Mouse (Mus musculus): Measurements from ENCODE around the gene Baz1b. TPM values are rescaled to one million over a fixed set of nuclear protein-coding genes. Genes with fewer than 3 reads are reported as not detected.

The Baz1b gene
- polyA plus RNA-seq (2015; fragmentation: Nextera tagmentation; extraction: Ambion mirVana), result 19.0 and 20.9 TPM in 2 replicates

DNA sequence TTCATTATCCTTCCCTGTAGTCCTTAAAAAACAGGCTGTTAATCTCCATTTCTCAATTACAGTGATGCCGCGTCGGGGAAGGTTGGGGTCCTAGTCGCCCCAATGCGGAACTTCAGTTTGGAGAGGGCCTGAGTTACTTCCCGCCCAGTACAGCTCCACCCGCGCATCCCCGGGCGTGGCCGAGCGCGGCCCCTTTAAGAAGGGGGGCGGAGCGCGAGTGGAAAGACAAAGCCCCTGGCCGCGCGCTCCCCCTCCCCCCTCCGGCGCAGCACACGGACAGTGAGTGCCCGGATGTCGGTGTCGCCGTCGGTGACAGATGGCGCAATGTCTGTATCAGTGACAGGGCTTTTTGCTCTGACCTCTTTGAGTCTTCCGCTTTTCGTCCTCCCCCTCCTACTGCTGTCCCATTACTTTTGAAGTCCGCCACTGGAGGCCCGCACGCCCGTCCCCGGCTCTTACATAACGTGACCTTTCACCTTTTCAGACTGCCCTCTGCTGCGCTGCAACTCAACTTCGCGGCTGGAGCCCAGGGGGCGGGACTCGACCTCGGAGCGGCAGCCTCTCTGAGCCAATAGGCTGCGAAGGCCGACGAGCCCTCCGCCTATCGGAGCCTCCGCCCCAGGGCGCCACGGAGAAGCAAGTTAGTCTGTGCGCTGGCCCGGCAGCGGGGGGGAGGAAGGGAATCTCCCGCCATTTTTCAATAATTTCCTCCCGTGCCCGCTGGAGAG lies at the start of gene Baz1b:
Baz1b (plus strand) TSS at position 644 of the 728 bp plus-strand sequence.
- peak within 1 kb of the TSS; percentile 97 for H3K4me3 ChIP-seq (ENCODE audit: low read length)
- H3K9me3 ChIP-seq (ENCODE audit: control insufficient read depth, low read length), result no peaks in the 10 kb centered on the region
- H3K27me3 ChIP-seq (replicated peaks; ENCODE audit: control insufficient read depth, insufficient read depth, low read length), result no peaks in the 10 kb centered on the region
- H3K36me3 ChIP-seq (ENCODE audit: control insufficient read depth, insufficient read depth, low read length), result 0 out of 2 replicates have a peak, but pooled peaks cover 2% of the 10 kb centered on the region
- H3K9ac ChIP-seq (ENCODE audit: low read depth, low read length), result peak within 1 kb of the TSS; percentile 98
- H3K4me1 ChIP-seq (ENCODE audit: control insufficient read depth, insufficient read depth, low read length), result peaks cover 25% of the 10 kb centered on the region
- peak; percentile 98 for ATAC-seq
- H3K27ac ChIP-seq (ENCODE audit: low read length), result peak within 1 kb of the TSS; percentile 98
- H3K4me2 ChIP-seq (ENCODE audit: low read depth, low read length), result peak within 1 kb of the TSS; percentile 70
- WGBS, result under 1% methylated on average over 55 of the region's 57 CpGs

DNA sequence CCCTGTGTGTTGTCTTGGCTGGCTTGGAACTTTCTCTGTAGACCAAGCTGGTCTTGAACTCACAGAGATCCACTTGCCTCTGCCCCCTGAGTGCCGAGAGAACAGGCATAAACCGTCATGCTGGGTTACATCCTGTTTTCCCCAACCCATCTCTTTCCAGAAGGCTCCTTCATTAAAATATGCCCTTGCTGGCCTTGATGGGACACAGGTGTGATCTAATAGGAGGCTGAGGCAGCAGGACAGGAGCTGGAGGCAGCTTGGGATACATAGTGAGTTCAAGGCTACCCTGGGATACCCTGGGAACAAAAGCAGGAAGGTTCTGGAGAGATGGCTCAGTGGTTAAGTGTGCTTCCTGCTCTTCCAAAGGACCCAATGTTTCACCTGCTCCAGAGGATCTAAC lies 47.2 kb upstream of the Baz1b start:
- Histone ChIP-seq H3K27me3 (replicated peaks; ENCODE audit: control insufficient read depth, insufficient read depth, low read length) (0 out of 2 replicates have a peak, but pooled peaks cover 2% of the 10 kb centered on the region), H3K4me3 (ENCODE audit: low read length) (no peak overlapping the region), H3K9ac (ENCODE audit: low read depth, low read length) (no peak overlapping the region), H3K27ac (ENCODE audit: low read length) (no peak overlapping the region), H3K36me3 (ENCODE audit: control insufficient read depth, insufficient read depth, low read length) (no peaks in the 10 kb centered on the region), H3K9me3 (ENCODE audit: control insufficient read depth, low read length) (no peaks in the 10 kb centered on the region), H3K4me1 (ENCODE audit: control insufficient read depth, insufficient read depth, low read length) (no peaks in the 10 kb centered on the region), H3K4me2 (ENCODE audit: low read depth, low read length) (no peak overlapping the region)
- no peak for ATAC-seq
- WGBS, result 67% methylated on average over 2 of the region's 2 CpGs

DNA sequence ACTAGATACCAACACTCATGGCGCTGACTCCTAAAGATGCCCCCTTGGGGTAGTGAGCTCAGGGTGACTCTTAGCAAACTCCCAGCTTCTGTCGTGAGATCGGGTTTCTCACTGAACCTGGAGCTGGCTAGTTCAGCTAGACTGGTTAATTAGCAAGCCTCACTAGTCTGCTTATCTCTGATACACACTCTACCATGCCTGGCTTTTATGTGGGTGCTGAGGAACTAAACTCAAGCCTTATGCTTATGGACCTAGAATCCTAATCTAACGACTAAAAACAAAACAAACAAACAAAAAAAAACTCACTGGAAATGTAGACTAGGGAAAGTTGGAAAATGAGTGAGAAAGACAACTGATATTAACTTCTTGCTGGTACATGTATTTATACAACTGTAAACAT lies 42.6 kb upstream of the Baz1b start:
- no peak overlapping the region for H3K4me2 ChIP-seq (ENCODE audit: low read depth, low read length)
- H3K36me3 ChIP-seq (ENCODE audit: control insufficient read depth, insufficient read depth, low read length), result no peaks in the 10 kb centered on the region
- no peak overlapping the region for H3K4me3 ChIP-seq (ENCODE audit: low read length)
- no peaks in the 10 kb centered on the region for H3K9me3 ChIP-seq (ENCODE audit: control insufficient read depth, low read length)
- no peak overlapping the region for H3K9ac ChIP-seq (ENCODE audit: low read depth, low read length)
- no peak overlapping the region for H3K27ac ChIP-seq (ENCODE audit: low read length)
- no peak for ATAC-seq
- no peaks in the 10 kb centered on the region for H3K27me3 ChIP-seq (replicated peaks; ENCODE audit: control insufficient read depth, insufficient read depth, low read length)
- no peaks in the 10 kb centered on the region for H3K4me1 ChIP-seq (ENCODE audit: control insufficient read depth, insufficient read depth, low read length)
- 53% methylated on average over 4 of the region's 4 CpGs for WGBS

DNA sequence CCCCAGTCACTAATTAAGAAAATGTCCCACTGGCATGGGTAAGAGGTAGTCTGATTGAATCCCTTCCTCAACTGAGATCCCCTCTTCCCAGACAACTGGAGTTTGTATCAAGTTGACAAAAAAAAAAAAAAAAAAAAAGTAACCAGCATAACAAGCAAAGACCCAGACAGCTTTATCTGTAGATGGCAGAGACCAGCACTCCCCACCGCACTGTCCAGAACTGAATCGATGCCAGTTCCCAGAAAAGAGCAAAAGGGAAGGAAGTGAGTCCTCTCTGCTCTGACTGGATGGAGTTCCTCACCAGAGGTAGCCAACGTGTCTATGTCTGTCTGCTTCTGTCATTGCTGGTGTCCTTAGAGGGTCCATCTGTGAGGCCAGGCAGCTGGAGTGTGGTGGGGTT lies 41.5 kb upstream of the Baz1b start:
- WGBS, result 74% methylated on average over 3 of the region's 3 CpGs
- no peak overlapping the region for H3K4me2 ChIP-seq (ENCODE audit: low read depth, low read length)
- H3K9ac ChIP-seq (ENCODE audit: low read depth, low read length), result no peak overlapping the region
- no peaks in the 10 kb centered on the region for H3K27me3 ChIP-seq (replicated peaks; ENCODE audit: control insufficient read depth, insufficient read depth, low read length)
- H3K27ac ChIP-seq (ENCODE audit: low read length), result no peak overlapping the region
- ATAC-seq, result no peak
- no peak overlapping the region for H3K4me3 ChIP-seq (ENCODE audit: low read length)
- no peaks in the 10 kb centered on the region; the same call in 1 of the 2 replicates for H3K4me1 ChIP-seq (ENCODE audit: control insufficient read depth, insufficient read depth, low read length)
- no peaks in the 10 kb centered on the region for H3K9me3 ChIP-seq (ENCODE audit: control insufficient read depth, low read length)
- H3K36me3 ChIP-seq (ENCODE audit: control insufficient read depth, insufficient read depth, low read length), result no peaks in the 10 kb centered on the region

DNA sequence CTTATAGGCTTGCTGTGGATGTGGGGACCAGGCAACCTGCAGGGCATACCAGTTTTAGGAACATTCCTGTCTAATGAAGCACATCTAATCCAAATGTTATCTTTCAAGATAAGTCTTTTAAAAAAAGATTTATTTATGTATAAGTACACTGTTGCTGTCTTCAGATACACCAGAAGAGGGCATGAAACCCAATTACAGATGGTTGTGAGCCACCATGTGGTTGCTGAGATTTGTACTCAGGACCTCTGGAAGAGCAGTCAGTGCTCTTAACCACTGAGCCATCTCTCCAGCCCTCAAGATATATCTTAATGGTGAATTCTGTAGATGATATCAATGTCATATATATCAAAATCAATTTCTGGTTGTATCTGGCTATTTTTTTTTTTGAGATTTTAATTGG lies 41.1 kb upstream of the Baz1b start:
- Histone ChIP-seq H3K9ac (ENCODE audit: low read depth, low read length) (no peak overlapping the region), H3K4me3 (ENCODE audit: low read length) (no peak overlapping the region), H3K36me3 (ENCODE audit: control insufficient read depth, insufficient read depth, low read length) (no peaks in the 10 kb centered on the region), H3K4me1 (ENCODE audit: control insufficient read depth, insufficient read depth, low read length) (peaks cover 2% of the 10 kb centered on the region), H3K4me2 (ENCODE audit: low read depth, low read length) (no peak overlapping the region), H3K9me3 (ENCODE audit: control insufficient read depth, low read length) (no peaks in the 10 kb centered on the region), H3K27ac (ENCODE audit: low read length) (no peak overlapping the region), H3K27me3 (replicated peaks; ENCODE audit: control insufficient read depth, insufficient read depth, low read length) (no peaks in the 10 kb centered on the region)
- no peak for ATAC-seq

DNA sequence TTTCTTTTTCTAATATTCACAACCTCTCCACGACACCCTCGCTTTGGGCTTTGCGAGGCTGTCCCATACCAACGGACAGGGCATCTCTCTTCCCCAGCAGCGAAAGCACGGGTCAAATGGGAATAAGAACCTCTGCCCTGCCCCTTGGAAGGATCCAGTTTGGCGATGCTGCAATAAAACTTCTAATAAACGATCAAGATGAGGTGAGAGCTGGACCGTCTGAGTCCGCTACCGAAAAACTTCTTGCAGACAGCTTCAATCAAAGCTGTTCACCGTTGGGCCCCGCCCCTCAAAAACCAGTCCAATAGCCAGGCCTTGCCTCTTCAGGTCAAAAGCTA lies 38.4 kb upstream of the Baz1b start:
- ATAC-seq, result no peak
- Histone ChIP-seq H3K4me2 (ENCODE audit: low read depth, low read length) (peak overlapping the region; percentile 56), H3K4me3 (ENCODE audit: low read length) (peak overlapping the region; percentile 68), H3K36me3 (ENCODE audit: control insufficient read depth, insufficient read depth, low read length) (no peaks in the 10 kb centered on the region), H3K9me3 (ENCODE audit: control insufficient read depth, low read length) (no peaks in the 10 kb centered on the region), H3K27me3 (replicated peaks; ENCODE audit: control insufficient read depth, insufficient read depth, low read length) (no peaks in the 10 kb centered on the region), H3K9ac (ENCODE audit: low read depth, low read length) (peak overlapping the region; percentile 80), H3K4me1 (ENCODE audit: control insufficient read depth, insufficient read depth, low read length) (peaks cover 3% of the 10 kb centered on the region), H3K27ac (ENCODE audit: low read length) (peak overlapping the region; percentile 98; the same call in 1 of the 2 replicates)
- WGBS, result under 1% methylated on average over 13 of the region's 13 CpGs

DNA sequence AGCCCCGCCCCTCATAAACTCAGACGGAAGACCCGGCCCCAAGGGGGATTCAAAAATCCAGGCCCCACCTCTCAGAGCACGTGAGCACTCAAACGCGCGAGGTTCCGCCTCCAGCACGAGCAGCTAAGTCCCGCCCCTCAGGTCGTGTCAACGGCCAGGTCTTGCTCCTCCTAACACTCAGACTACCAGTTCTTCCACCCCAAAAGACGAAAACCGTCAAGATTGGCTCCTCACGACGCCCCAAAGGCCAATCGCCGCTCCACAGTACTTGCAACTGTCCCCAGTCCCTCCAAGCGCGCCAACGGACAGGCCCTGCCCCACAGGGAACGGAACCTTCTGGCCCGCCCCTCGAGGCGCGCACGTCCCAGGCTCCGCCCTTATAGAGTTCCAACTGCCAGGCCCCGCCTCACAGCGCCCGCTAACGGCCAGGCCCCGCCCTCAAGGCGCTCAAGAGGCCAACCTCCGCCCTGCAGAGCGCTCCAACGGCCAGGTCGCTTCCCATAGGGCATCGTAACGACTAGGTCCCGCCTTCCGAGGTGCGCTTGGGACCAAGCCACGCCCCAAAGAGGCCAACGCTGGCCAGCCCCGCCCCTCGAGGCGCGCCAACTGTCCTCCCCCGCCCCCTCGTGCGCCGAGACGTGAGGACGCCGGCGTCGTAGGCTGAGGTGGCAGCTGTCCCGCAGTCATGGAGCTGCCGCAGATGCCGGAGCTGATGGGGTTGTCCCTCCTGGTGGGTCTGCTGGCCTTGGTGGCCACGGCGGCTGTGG lies 37.8 kb upstream of the Baz1b start, which contains the start of gene Tbl2:
Tbl2 (plus strand) TSS at position 605 of the 767 bp plus-strand sequence.
- H3K9me3 ChIP-seq (ENCODE audit: control insufficient read depth, low read length), result no peaks in the 10 kb centered on the region
- ATAC-seq, result peak; percentile 98
- H3K4me3 ChIP-seq (ENCODE audit: low read length), result peak within 1 kb of the TSS; percentile 68
- peaks cover 3% of the 10 kb centered on the region; the same call in 1 of the 2 replicates for H3K36me3 ChIP-seq (ENCODE audit: control insufficient read depth, insufficient read depth, low read length)
- peak within 1 kb of the TSS; percentile 98 for H3K27ac ChIP-seq (ENCODE audit: low read length)
- H3K4me2 ChIP-seq (ENCODE audit: low read depth, low read length), result peak within 1 kb of the TSS; percentile 60
- H3K9ac ChIP-seq (ENCODE audit: low read depth, low read length), result peak within 1 kb of the TSS; percentile 80
- WGBS, result under 1% methylated on average over 63 of the region's 63 CpGs
- H3K27me3 ChIP-seq (replicated peaks; ENCODE audit: control insufficient read depth, insufficient read depth, low read length), result no peaks in the 10 kb centered on the region
- peaks cover 3% of the 10 kb centered on the region for H3K4me1 ChIP-seq (ENCODE audit: control insufficient read depth, insufficient read depth, low read length)

DNA sequence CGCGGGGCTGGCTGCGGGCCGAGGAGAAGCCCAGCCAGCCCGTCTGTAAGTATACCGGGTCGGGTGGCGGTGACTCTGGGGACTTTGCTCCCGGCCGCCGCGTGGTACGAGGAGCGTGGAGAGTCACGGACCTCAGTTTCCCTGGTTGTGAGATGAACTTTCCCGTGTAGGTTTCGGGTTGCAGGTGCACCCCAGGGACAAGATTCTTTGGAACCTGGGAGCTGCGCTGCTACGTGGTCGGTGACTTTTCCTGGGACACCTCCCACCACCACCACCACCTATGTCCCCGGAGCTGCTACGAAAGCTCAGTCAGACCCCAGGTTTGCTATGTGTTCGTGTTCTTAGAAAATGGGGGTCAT lies 37.3 kb upstream of the Baz1b start:
- H3K27me3 ChIP-seq (replicated peaks; ENCODE audit: control insufficient read depth, insufficient read depth, low read length), result no peaks in the 10 kb centered on the region
- no peaks in the 10 kb centered on the region for H3K9me3 ChIP-seq (ENCODE audit: control insufficient read depth, low read length)
- H3K9ac ChIP-seq (ENCODE audit: low read depth, low read length), result peak overlapping the region; percentile 80
- peaks cover 6% of the 10 kb centered on the region for H3K36me3 ChIP-seq (ENCODE audit: control insufficient read depth, insufficient read depth, low read length)
- 0% methylated on average over 23 of the region's 23 CpGs for WGBS
- peak overlapping the region; percentile 60 for H3K4me2 ChIP-seq (ENCODE audit: low read depth, low read length)
- peak overlapping the region; percentile 98 for H3K27ac ChIP-seq (ENCODE audit: low read length)
- peaks cover 3% of the 10 kb centered on the region for H3K4me1 ChIP-seq (ENCODE audit: control insufficient read depth, insufficient read depth, low read length)
- peak overlapping the region; percentile 68 for H3K4me3 ChIP-seq (ENCODE audit: low read length)
- no peak for ATAC-seq

DNA sequence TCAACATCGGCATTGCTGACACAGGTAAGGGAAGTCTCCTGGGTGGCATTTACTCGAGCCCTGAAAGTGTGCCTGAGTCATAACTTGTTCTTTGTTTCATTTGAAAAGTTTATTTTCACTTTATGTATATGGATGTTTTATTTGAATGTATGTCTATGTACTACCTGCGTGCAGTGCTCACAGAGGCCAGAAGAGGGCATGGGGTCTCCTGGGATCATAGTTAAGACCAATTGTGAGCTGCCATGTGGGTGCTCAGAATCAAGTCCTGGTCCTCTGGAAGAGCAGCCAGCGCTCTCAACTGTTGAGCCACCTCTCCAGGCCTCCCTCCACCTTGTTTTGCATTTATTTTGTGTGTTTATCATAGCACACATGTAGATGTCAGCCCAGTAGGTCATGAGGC lies 30.6 kb upstream of the Baz1b start:
- WGBS, result 95% methylated on average over 4 of the region's 4 CpGs
- no peak overlapping the region for H3K9ac ChIP-seq (ENCODE audit: low read depth, low read length)
- H3K4me1 ChIP-seq (ENCODE audit: control insufficient read depth, insufficient read depth, low read length), result no peaks in the 10 kb centered on the region
- H3K9me3 ChIP-seq (ENCODE audit: control insufficient read depth, low read length), result no peaks in the 10 kb centered on the region
- H3K4me3 ChIP-seq (ENCODE audit: low read length), result no peak overlapping the region
- H3K27ac ChIP-seq (ENCODE audit: low read length), result no peak overlapping the region
- no peak overlapping the region for H3K4me2 ChIP-seq (ENCODE audit: low read depth, low read length)
- ATAC-seq, result no peak
- peaks cover 29% of the 10 kb centered on the region for H3K36me3 ChIP-seq (ENCODE audit: control insufficient read depth, insufficient read depth, low read length)
- H3K27me3 ChIP-seq (replicated peaks; ENCODE audit: control insufficient read depth, insufficient read depth, low read length), result no peaks in the 10 kb centered on the region

Measured in intestine, embryonic 16.5 days (tissue).